Mouse (Mus musculus) intestine, embryonic 16.5 days (tissue): ENCODE measurements around the gene Plekhg1. TPM values are rescaled to one million over a fixed set of nuclear protein-coding genes. Genes with fewer than 3 reads are reported as not detected.

Experiments used
- ATAC-seq: fragments of 200-750 bp; cut with Nextera tagmentation; 2 replicates; pipeline ENCODE4 v1.8.0; 2017; ENCODE audit warnings: moderate TSS enrichment, moderate library complexity
- H3K27ac ChIP-seq: fragments of 300-500 bp; sonication (generic); 2 replicates; pipeline ENCODE4 v1.5.1; 2014; ENCODE audit warnings: mild to moderate bottlenecking, low read length
- H3K27me3 ChIP-seq: fragments of 300-500 bp; sonication (generic); replicated peaks from 2 replicates; pipeline ENCODE4 v1.6.1; 2014; ENCODE audit warnings: low read length, control low read depth, mixed read lengths; ENCODE audit not compliant: control insufficient read depth, insufficient read depth
- H3K36me3 ChIP-seq: fragments of 300-500 bp; sonication (generic); 2 replicates; pipeline ENCODE4 v1.6.1; 2014; ENCODE audit warnings: low read length, control low read depth; ENCODE audit not compliant: control insufficient read depth, insufficient read depth
- H3K4me1 ChIP-seq: fragments of 300-500 bp; sonication (generic); 2 replicates; pipeline ENCODE4 v1.6.1; 2014; ENCODE audit warnings: low read length, control low read depth, mixed read lengths; ENCODE audit not compliant: control insufficient read depth, insufficient read depth
- H3K4me2 ChIP-seq: fragments of 300-500 bp; sonication (generic); 2 replicates; pipeline ENCODE4 v1.6.1; 2014; ENCODE audit warnings: low read depth, low read length, control low read depth
- H3K4me3 ChIP-seq: fragments of 300-500 bp; sonication (generic); 2 replicates; pipeline ENCODE4 v1.5.1; 2014; ENCODE audit warnings: mild to moderate bottlenecking, low read length
- H3K9ac ChIP-seq: fragments of 300-500 bp; sonication (generic); 2 replicates; pipeline ENCODE4 v1.6.1; 2014; ENCODE audit warnings: low read depth, low read length
- H3K9me3 ChIP-seq: fragments of 300-500 bp; sonication (generic); 2 replicates; pipeline ENCODE4 v1.6.1; 2016; ENCODE audit warnings: low read length, control low read depth; ENCODE audit not compliant: control insufficient read depth
- WGBS: fragments of 180-500 bp; shearing (Covaris S2); extraction: QIAGEN DNeasy Blood & Tissue Kit; methylation state at CpG from one replicate; pipeline ENCODE4 v1.1.7; 2014; 5-methylcytosine and 5-hydroxymethylcytosine counted together
- polyA plus RNA-seq: library from polyadenylated mRNA; unstranded; fragments of >200 nt; fragmentation: Nextera tagmentation; extraction: Ambion mirVana; gene quantifications from 2 replicates; pipeline ENCODE4 v1.2.1, GENCODE M21; 2015

Gene Plekhg1
- polyA plus RNA-seq, 1 experiment from 2014 or later: 5.7 TPM

DNA sequence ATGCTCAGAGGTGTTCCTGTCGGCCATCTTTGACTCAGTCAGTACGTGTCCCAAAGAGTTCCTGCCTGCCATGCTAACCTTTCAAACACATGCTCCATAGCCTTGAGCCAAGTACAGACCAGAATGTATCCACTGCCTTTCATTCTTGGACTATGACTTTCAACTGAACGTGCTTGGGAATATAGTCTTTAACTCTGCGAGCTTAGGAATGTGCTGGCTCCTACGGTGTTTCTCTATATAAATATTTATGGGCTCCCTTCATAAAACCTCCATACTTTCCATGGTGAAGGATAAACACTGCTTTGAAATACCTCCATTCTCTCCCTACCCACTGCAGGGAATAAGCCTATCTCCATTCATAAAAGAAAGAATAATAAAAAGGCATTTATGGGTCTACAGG lies 29.0 kb downstream of the Plekhg1 start:
- no peak overlapping the region for H3K27ac ChIP-seq
- H3K27me3 ChIP-seq: no peaks in the 10 kb centered on the region
- peak; percentile 62 for ATAC-seq
- H3K4me1 ChIP-seq: no peaks in the 10 kb centered on the region
- H3K4me2 ChIP-seq: no peak overlapping the region
- 59% methylated on average over 5 of the region's 5 CpGs for WGBS
- 0 out of 2 replicates have a peak, but pooled peaks cover 3% of the 10 kb centered on the region for H3K9me3 ChIP-seq
- H3K9ac ChIP-seq: no peak overlapping the region
- no peak overlapping the region for H3K4me3 ChIP-seq
- H3K36me3 ChIP-seq: no peaks in the 10 kb centered on the region

DNA sequence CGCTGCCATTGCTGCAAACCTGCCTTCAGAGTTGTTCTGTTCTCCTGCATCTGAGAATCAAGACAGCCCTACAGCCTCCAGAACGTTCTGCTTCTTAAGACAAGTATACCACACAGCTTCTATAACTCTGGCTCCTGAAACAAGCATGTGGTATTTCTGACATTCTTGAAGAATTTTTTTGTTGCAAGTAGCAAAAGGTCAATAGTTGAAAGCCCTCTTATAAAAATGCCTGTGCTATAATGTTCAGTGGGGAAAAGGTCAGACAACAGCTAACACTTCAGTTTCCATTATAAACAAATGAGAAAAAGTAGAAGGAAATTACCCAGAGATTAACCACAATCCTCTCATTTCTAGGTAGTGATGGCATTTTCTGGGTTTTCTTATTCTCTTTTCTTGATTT lies 34.2 kb downstream of the Plekhg1 start:
- no peaks in the 10 kb centered on the region for H3K36me3 ChIP-seq
- H3K9ac ChIP-seq: no peak overlapping the region
- no peaks in the 10 kb centered on the region for H3K4me1 ChIP-seq
- no peaks in the 10 kb centered on the region for H3K27me3 ChIP-seq
- 0 out of 2 replicates have a peak, but pooled peaks cover 3% of the 10 kb centered on the region for H3K9me3 ChIP-seq
- no peak overlapping the region for H3K27ac ChIP-seq
- no peak overlapping the region for H3K4me3 ChIP-seq
- WGBS: 65% methylated on average over 2 of the region's 2 CpGs
- H3K4me2 ChIP-seq: no peak overlapping the region
- ATAC-seq: no peak

DNA sequence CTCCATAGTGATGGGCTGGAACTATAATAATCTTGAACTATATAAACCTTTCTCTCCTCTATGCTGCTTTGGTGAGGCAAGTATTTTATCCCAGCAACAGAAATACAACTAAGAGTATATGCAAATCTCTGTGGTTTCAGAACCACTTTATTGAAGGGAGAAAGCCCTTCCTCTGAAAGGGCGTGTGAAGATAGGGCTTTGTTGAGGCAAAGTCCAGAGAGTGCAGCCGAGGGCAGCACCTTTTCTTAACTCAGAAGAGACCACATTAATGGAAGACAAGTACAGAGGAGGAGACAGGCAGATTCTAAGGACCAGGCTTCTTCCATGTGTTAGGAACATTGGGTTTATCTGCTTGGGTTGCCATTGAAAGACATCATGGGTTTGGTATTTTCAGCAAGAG lies 36.6 kb downstream of the Plekhg1 start:
- H3K9me3 ChIP-seq: 0 out of 2 replicates have a peak, but pooled peaks cover 3% of the 10 kb centered on the region
- WGBS: 72% methylated on average over 2 of the region's 2 CpGs

DNA sequence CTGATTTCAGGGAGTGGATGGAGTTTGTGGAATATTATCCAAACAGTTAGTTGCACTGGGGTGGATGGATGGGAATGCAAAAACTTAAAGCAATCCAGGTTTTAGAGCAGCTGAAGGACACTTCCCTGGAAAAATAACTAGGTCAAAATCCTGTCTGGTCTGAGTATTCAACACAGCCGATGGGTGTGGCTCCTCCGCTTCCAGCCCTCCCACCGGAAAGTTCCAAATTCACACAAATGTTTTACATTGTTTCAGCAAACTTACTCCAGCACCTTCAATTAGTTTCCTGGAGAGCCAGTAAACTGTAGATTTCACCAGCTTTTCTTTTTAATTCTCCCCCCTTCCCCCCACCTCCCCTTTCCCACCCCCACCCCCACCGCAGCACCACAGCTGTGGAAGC lies 45.2 kb downstream of the Plekhg1 start:
- 78% methylated on average over 4 of the region's 4 CpGs for WGBS
- ATAC-seq: no peak

More for the DNA sequence above, 36.6 kb downstream of the Plekhg1 start:
- ATAC-seq: peak; percentile 71
- Histone ChIP-seq H3K4me1 (no peaks in the 10 kb centered on the region), H3K27me3 (no peaks in the 10 kb centered on the region), H3K4me3 (no peak overlapping the region), H3K4me2 (no peak overlapping the region), H3K36me3 (no peaks in the 10 kb centered on the region), H3K27ac (no peak overlapping the region), H3K9ac (no peak overlapping the region)

DNA sequence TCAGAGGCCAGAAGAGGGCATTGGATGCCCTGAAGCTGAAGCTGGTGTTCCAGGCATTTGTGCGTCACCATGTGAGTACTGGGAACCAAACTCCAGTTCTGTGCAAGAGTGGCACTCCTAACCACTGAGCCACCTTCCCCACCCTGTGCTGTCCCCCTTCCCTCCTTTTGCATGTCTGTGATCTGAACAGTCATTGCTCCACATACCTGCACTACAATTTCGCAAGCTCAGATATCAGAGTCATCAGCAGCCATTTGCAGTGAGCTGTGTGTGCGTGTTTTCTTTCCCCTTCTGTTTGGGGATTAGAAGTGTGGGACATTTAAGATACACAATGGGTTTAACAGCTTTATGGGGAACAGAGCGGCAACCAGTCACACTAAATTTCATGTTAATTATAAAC lies 46.4 kb downstream of the Plekhg1 start:
- H3K4me1 ChIP-seq: 0 out of 2 replicates have a peak, but pooled peaks cover 12% of the 10 kb centered on the region
- WGBS: 72% methylated on average over 4 of the region's 4 CpGs
- H3K27me3 ChIP-seq: no peaks in the 10 kb centered on the region
- no peaks in the 10 kb centered on the region for H3K36me3 ChIP-seq
- H3K4me2 ChIP-seq: no peak overlapping the region
- peak; percentile 76 for ATAC-seq
- no peak overlapping the region for H3K9ac ChIP-seq
- no peak overlapping the region for H3K27ac ChIP-seq
- H3K9me3 ChIP-seq: no peaks in the 10 kb centered on the region
- H3K4me3 ChIP-seq: no peak overlapping the region

More for the DNA sequence above, 45.2 kb downstream of the Plekhg1 start:
- Histone ChIP-seq H3K4me3 (no peak overlapping the region), H3K4me2 (no peak overlapping the region), H3K9ac (no peak overlapping the region), H3K27me3 (no peaks in the 10 kb centered on the region), H3K36me3 (no peaks in the 10 kb centered on the region), H3K27ac (no peak overlapping the region), H3K9me3 (no peaks in the 10 kb centered on the region), H3K4me1 (0 out of 2 replicates have a peak, but pooled peaks cover 12% of the 10 kb centered on the region)

DNA sequence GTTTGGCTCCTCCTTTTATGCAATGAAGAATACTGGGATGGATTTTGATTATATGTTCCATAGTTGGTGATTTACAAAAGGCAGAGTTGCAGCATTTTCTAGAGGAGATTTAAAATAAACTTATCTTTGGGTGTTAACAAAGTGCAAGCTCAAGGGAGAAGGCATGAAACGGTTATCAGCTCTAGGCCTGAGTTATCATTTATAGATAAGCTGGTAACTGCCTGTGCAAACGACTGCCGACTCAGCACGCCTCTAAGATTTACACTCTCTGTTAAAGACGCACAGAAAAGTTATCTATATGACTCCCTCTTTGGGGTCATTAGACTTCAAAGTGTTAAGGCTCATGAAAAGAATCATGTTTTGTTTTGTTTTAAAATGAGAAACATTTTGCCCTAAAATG lies 46.8 kb downstream of the Plekhg1 start:
- no peaks in the 10 kb centered on the region for H3K36me3 ChIP-seq

DNA sequence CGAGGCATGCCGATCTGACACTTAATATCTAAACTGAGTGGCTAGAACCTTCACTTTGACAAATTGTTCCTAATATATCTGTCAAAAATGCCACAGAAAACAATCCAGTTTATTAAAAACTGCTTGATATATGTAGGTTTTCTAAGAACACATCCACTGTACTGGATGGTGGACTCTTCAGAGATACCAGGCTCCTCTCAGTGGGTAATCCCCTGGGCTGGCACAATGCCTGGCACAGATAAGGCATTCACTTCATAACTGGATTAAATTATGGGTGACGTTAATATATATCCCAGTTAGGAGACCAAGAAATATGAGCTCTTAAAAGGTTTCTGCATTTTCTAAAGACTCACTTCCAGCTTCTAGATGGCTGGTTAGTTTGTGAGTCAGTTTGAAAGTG lies 53.7 kb downstream of the Plekhg1 start:
- Histone ChIP-seq H3K27ac (no peak overlapping the region), H3K4me2 (no peak overlapping the region), H3K27me3 (no peaks in the 10 kb centered on the region), H3K36me3 (no peaks in the 10 kb centered on the region), H3K4me1 (no peaks in the 10 kb centered on the region), H3K9ac (no peak overlapping the region), H3K9me3 (no peaks in the 10 kb centered on the region), H3K4me3 (no peak overlapping the region)
- 63% methylated on average over 3 of the region's 3 CpGs for WGBS
- ATAC-seq: no peak

More for the DNA sequence above, 46.8 kb downstream of the Plekhg1 start:
- 0 out of 2 replicates have a peak, but pooled peaks cover 12% of the 10 kb centered on the region for H3K4me1 ChIP-seq
- H3K9ac ChIP-seq: no peak overlapping the region
- H3K4me2 ChIP-seq: no peak overlapping the region
- H3K4me3 ChIP-seq: no peak overlapping the region
- no peaks in the 10 kb centered on the region for H3K27me3 ChIP-seq
- ATAC-seq: peak; percentile 89
- H3K9me3 ChIP-seq: no peaks in the 10 kb centered on the region
- H3K27ac ChIP-seq: no peak overlapping the region
- WGBS: 42% methylated on average over 5 of the region's 5 CpGs

DNA sequence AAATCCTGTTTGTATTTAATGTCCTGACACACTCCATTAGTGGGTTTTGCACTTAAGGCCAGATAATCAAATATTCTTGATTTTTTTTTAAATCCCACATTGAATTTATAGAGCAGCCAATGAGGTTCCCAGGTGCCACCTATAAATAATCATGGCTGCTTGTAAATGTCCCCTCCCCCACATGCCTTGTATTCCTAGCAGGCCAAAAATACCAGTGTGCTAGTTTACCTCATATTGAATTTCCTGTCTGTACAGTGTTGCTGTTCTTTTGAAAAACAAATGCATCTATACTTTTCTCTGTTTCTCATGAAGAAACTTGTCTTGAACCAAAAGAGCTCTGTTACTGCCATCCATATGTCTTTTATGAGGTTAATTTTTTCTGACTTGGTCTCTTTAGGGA lies 59.3 kb downstream of the Plekhg1 start:
- Histone ChIP-seq H3K9ac (no peak overlapping the region), H3K4me3 (no peak overlapping the region), H3K4me2 (no peak overlapping the region), H3K27ac (no peak overlapping the region), H3K9me3 (no peaks in the 10 kb centered on the region), H3K27me3 (no peaks in the 10 kb centered on the region), H3K36me3 (no peaks in the 10 kb centered on the region), H3K4me1 (no peaks in the 10 kb centered on the region)
- ATAC-seq: no peak

DNA sequence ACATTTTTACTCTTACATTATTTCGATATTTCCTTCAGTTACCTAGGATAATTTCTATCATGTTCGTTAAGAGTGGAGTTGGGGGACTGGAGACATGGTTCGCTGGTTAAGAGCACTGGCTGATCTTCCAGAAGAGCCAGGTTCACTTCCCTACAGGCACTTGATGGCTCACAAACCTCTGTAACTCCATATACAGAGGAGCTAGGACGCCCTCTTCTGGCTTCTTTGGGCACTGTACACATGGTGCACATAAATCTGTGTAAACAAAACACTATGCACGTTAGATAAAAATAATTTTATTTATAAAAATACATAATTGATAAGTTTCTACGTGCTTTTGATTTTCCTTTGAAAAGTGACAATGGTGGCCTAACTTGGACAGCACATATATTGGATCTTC lies 61.1 kb downstream of the Plekhg1 start:
- no peaks in the 10 kb centered on the region for H3K36me3 ChIP-seq
- H3K9ac ChIP-seq: no peak overlapping the region
- no peak overlapping the region for H3K27ac ChIP-seq
- ATAC-seq: no peak
- H3K9me3 ChIP-seq: no peaks in the 10 kb centered on the region
- H3K4me1 ChIP-seq: no peaks in the 10 kb centered on the region
- no peak overlapping the region for H3K4me3 ChIP-seq
- H3K4me2 ChIP-seq: no peak overlapping the region
- WGBS: 78% methylated on average over 6 of the region's 6 CpGs
- no peaks in the 10 kb centered on the region for H3K27me3 ChIP-seq

DNA sequence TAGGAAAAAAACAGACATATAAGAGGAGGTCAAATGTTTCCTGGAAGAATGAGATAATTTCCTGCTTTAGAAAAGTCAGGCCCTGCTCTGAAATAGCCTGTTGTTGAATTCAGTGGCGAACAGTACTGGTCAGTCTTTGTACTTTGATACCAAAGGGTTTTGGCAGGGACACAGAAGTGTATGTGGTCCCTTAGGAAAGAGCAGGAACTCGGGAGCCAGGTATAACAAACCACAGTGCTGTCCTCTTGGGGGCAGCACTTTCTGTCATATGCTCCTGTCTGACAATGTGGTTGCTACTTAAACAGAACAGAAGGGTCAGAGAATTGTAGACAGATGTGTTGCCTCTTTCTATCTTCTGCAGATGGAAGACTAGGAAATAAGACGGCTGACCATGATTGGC lies 65.2 kb downstream of the Plekhg1 start:
- Histone ChIP-seq H3K9me3 (no peaks in the 10 kb centered on the region), H3K27me3 (no peaks in the 10 kb centered on the region), H3K4me2 (no peak overlapping the region), H3K9ac (no peak overlapping the region), H3K36me3 (no peaks in the 10 kb centered on the region), H3K27ac (no peak overlapping the region), H3K4me1 (no peaks in the 10 kb centered on the region), H3K4me3 (no peak overlapping the region)
- ATAC-seq: 0 out of 2 replicates have a peak, but pooled peaks have one; percentile 11
- 51% methylated on average over 3 of the region's 3 CpGs for WGBS
